Mouse (Mus musculus): ENCODE measurements around the gene Chst8. TPM values are rescaled to one million over a fixed set of nuclear protein-coding genes. Genes with fewer than 3 reads are reported as not detected.

Gene Chst8
- 12.2 TPM for polyA plus RNA-seq (2015; fragmentation: Illumina TruSeq; extraction: RNeasy Lipid Tissue Mini Kit (QIAGEN cat#74804); ENCODE audit: low read depth, low replicate concordance)

GRCm38 (mm10) chr7:34812531-34813111 is at the start of gene Chst8:
Gene Chst8, minus strand, starts transcription at chr7:34812711.

DNA sequence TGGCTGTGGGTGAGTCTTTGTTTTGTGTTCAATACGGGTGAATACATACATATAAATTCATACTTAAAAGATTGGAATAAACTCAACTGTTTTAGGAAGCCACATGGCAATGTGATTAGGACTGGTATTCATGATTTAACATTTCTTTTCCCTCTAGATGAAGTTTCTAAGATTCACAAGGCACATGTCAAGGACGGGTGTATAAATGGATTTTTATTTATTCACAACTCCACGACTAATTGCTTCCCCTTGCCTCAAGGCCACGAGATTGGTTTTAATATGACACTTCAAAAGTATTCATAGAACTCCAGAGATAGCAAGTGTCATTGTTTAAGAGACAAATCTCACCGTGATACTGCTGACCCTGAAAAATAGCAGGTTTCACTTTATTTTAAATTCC is 155.9 kb downstream of the Chst8 start, which contains the start of gene Kctd15:
TSS of gene Kctd15 (minus strand) at position 101 of the 400 bp plus-strand sequence.

Other genes with a start within 250 kb of the Chst8 start
- 10.0 TPM for gene Kctd15, start 156.0 kb downstream of the Chst8 start, polyA plus RNA-seq (2015; fragmentation: Illumina TruSeq; extraction: RNeasy Lipid Tissue Mini Kit (QIAGEN cat#74804); ENCODE audit: low read depth, low replicate concordance)
- gene Pepd, start 99.7 kb upstream of the Chst8 start, polyA plus RNA-seq (2015; fragmentation: Illumina TruSeq; extraction: RNeasy Lipid Tissue Mini Kit (QIAGEN cat#74804); ENCODE audit: low read depth, low replicate concordance): 33.4 TPM
- 24.3 TPM for gene Cebpg, start 243.9 kb upstream of the Chst8 start, polyA plus RNA-seq (2015; fragmentation: Illumina TruSeq; extraction: RNeasy Lipid Tissue Mini Kit (QIAGEN cat#74804); ENCODE audit: low read depth, low replicate concordance)

All from brain, adult 10 weeks (tissue).